Mouse (Mus musculus): Measurements from ENCODE around the gene Zfp213. TPM values are rescaled to one million over a fixed set of nuclear protein-coding genes. Genes with fewer than 3 reads are reported as not detected.
A peak's percentile ranks its signal among the peaks of the same experiment; 100 is the strongest.
"Not testable (repeated sequence)": the region's sequence is repeated elsewhere in the genome, so short reads cannot be mapped to it uniquely, and the experiment has no call there.

The Zfp213 gene
- polyA plus RNA-seq, 1 experiment from 2014 or later = 23.0 TPM

DNA sequence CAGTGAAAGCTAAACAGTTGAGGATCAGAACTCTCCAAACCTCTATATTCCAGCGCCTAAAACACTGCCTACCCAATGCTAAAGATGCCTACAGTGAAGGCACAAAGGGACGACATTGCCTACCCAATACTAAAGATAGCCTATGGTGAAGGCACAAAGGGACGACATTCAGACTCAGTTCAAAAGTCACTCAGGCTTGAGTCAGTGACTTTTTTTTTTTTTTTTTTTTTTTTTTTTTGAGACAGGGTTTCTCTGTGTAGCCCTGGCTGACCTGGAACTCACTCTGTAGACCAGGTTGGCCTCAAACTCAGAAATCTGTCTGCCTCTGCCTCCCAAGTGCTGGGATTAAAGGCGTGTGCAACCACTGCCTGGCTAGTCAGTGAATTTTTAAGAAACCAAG is 31.1 kb upstream of the Zfp213 start:
- not testable (repeated sequence) for H3K9me3 ChIP-seq; H3K27ac ChIP-seq; H3K36me3 ChIP-seq; DNase-seq (ENCODE audit: low spot score); H3K4me3 ChIP-seq; H3K27me3 ChIP-seq (ENCODE audit: insufficient read depth, poor library complexity, severe bottlenecking)
- peaks cover 13% of the 10 kb centered on the region for H3K4me1 ChIP-seq
- 78% methylated on average over 4 of the region's 4 CpGs for WGBS

GRCm38 (mm10) chr17:23592926-23593300 is 28.9 kb upstream of the Zfp213 start:
- no peak for DNase-seq (ENCODE audit: low spot score)
- Histone ChIP-seq H3K4me1 (no peaks in the 10 kb centered on the region), H3K27ac (peak overlapping the region; percentile 88), H3K27me3 (ENCODE audit: insufficient read depth, poor library complexity, severe bottlenecking) (no peaks in the 10 kb centered on the region), H3K9me3 (no peaks in the 10 kb centered on the region), H3K36me3 (no peaks in the 10 kb centered on the region), H3K4me3 (peak overlapping the region; percentile 69)
- 17% methylated on average over 13 of the region's 13 CpGs for WGBS

- DNase-seq (ENCODE audit: low spot score) = peak; percentile 98
- Histone ChIP-seq H3K27me3 (ENCODE audit: insufficient read depth, poor library complexity, severe bottlenecking) (no peaks in the 10 kb centered on the region), H3K4me1 (no peaks in the 10 kb centered on the region), H3K36me3 (no peaks in the 10 kb centered on the region), H3K4me3 (peak overlapping the region; percentile 69), H3K9me3 (no peaks in the 10 kb centered on the region), H3K27ac (peak overlapping the region; percentile 88)
- WGBS = 7% methylated on average over 34 of the region's 34 CpGs
Observed at GRCm38 (mm10) chr17:23592208-23592925, 28.3 kb upstream of the Zfp213 start.

DNA sequence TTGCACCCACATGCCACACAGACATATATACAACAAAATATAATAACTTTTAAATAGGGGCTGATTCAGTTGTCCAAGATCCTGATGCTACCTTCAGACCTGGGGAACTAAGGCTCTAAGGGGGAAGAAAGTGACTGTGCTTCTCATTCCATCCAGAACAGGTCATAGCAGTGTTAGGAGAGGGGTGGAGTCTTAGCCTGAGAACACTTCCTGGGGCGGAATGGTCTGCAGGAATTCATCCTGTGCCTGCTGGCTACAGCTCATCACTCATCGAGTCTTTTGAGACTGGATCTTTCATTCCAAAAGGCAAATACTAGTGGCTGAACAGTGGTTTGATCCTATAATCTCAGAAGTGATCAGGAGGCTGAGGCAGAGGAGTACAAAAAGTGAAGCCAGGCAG is 23.2 kb upstream of the Zfp213 start:
- Histone ChIP-seq H3K27ac (no peak overlapping the region), H3K27me3 (ENCODE audit: insufficient read depth, poor library complexity, severe bottlenecking) (no peaks in the 10 kb centered on the region), H3K4me3 (no peak overlapping the region), H3K36me3 (peaks cover 9% of the 10 kb centered on the region; the same call in 1 of the 2 replicates), H3K4me1 (peaks cover 19% of the 10 kb centered on the region), H3K9me3 (no peaks in the 10 kb centered on the region)
- no peak for DNase-seq (ENCODE audit: low spot score)
- 46% methylated on average over 2 of the region's 2 CpGs for WGBS

GRCm38 (mm10) chr17:23585721-23586491 is 21.9 kb upstream of the Zfp213 start:
- Histone ChIP-seq H3K36me3 (peaks cover 19% of the 10 kb centered on the region), H3K4me3 (peak overlapping the region; percentile 72), H3K4me1 (peaks cover 19% of the 10 kb centered on the region), H3K27ac (peak overlapping the region; percentile 81), H3K27me3 (ENCODE audit: insufficient read depth, poor library complexity, severe bottlenecking) (no peaks in the 10 kb centered on the region), H3K9me3 (no peaks in the 10 kb centered on the region)
- WGBS = under 1% methylated on average over 22 of the region's 22 CpGs
- DNase-seq (ENCODE audit: low spot score) = no peak

DNA sequence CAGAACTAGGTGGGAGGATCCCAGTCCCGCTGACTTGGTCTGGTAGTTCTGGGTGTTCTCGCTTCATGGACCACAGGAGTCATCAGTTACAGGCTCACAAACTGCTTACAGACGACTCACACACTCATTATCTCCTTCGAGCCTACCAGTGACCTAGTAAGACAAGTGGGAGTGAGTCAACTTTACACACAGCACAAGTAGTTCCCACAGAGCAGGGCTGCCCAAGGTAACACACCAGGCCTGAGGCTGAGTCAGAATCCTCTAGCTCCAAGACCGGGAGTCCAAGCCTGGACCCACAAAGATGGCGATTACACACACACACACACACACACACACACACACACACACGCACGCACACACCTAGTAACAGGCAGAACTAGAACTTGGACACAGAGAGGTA is 20.7 kb upstream of the Zfp213 start:
- WGBS = 82% methylated on average over 8 of the region's 8 CpGs
- Histone ChIP-seq H3K36me3 (peaks cover 31% of the 10 kb centered on the region), H3K27me3 (ENCODE audit: insufficient read depth, poor library complexity, severe bottlenecking) (no peaks in the 10 kb centered on the region), H3K27ac (no peak overlapping the region), H3K4me1 (peaks cover 19% of the 10 kb centered on the region), H3K4me3 (peak overlapping the region; percentile 72), H3K9me3 (no peaks in the 10 kb centered on the region)
- DNase-seq (ENCODE audit: low spot score) = no peak

DNA sequence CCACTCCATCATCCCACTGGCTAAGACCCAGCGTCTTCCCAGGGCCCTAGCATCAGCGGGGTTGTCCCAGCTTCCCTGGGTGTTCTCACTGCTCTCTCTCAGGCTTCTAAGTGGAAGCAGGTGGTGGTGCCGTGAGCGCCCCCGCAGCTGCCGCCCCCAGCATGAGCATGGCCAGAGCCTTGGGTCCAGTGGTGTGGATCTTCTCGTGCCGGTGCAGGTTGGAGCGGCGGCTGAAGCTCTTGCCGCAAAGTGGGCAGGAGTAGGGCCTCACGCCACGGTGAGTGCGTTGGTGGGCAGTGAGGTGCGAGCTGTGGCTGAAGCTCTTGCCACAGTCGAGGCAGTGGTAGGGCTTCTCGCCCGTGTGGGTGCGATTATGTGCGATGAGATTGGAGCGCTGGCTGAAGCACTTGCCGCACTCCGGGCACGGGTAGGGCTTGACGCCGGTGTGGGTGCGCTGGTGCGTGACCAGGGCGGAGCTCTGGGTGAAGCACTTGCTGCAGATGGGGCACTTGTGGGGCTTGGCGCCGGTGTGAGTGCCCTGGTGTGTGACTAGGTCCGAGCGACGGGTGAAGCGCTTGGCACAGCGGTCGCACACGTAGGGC is 12.0 kb upstream of the Zfp213 start:
- Histone ChIP-seq H3K4me1 (no peaks in the 10 kb centered on the region), H3K27ac (no peak overlapping the region), H3K4me3 (no peak overlapping the region), H3K9me3 (no peaks in the 10 kb centered on the region), H3K36me3 (peaks cover 72% of the 10 kb centered on the region), H3K27me3 (ENCODE audit: insufficient read depth, poor library complexity, severe bottlenecking) (no peaks in the 10 kb centered on the region)
- no peak for DNase-seq (ENCODE audit: low spot score)
- WGBS = 91% methylated on average over 38 of the region's 38 CpGs

DNA sequence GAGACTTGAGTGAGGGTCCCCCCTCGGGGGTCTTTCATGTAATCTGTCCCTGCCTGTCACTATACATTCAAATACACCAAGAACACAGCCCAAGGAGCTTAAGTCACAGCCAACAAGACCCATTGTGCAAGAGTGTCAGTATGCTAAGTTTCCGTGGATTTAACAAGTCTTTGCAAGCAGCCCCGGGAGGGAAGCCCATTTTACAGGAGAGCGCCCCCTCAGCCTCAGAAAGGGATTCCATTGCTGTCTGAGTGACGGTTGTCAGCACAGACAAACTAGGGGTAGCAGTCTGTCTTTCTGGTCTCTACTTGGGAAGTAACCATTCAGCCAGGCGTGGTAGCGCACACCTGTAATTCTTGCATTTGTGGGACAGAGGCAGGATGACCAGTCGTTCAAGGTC is 10.1 kb upstream of the Zfp213 start:
- no peaks in the 10 kb centered on the region for H3K4me1 ChIP-seq
- H3K27me3 ChIP-seq (ENCODE audit: insufficient read depth, poor library complexity, severe bottlenecking) = no peaks in the 10 kb centered on the region
- no peak overlapping the region for H3K27ac ChIP-seq
- WGBS = 87% methylated on average over 8 of the region's 8 CpGs
- H3K36me3 ChIP-seq = peaks cover 54% of the 10 kb centered on the region
- DNase-seq (ENCODE audit: low spot score) = no peak
- no peak overlapping the region for H3K4me3 ChIP-seq
- H3K9me3 ChIP-seq = no peaks in the 10 kb centered on the region

DNA sequence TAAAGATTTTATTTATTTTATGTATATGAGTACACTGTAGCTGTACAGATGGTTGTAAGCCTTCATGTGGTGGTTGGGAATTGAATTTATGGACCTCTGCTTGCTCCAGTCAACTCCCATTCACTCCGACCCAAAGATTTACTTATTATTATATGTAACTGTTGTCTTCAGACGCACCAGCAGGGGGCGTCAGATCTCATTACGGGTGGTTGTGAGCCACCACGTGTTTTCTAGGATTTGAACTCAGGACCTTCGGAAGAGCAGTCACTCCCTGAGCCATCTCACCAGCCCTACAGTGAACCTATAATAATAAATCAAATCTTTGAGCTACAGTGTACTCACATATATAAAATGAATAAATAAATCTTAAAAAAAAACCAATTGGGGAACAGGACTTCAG is 8.0 kb upstream of the Zfp213 start:
- 76% methylated on average over 6 of the region's 6 CpGs for WGBS
- Histone ChIP-seq H3K4me3 (no peak overlapping the region), H3K27me3 (ENCODE audit: insufficient read depth, poor library complexity, severe bottlenecking) (no peaks in the 10 kb centered on the region), H3K27ac (no peak overlapping the region), H3K4me1 (no peaks in the 10 kb centered on the region), H3K36me3 (peaks cover 36% of the 10 kb centered on the region), H3K9me3 (no peaks in the 10 kb centered on the region)
- no peak for DNase-seq (ENCODE audit: low spot score)

GRCm38 (mm10) chr17:23571084-23571483 is 7.0 kb upstream of the Zfp213 start:
- Histone ChIP-seq H3K9me3 (no peaks in the 10 kb centered on the region), H3K27ac (no peak overlapping the region), H3K27me3 (ENCODE audit: insufficient read depth, poor library complexity, severe bottlenecking) (no peaks in the 10 kb centered on the region), H3K36me3 (peaks cover 26% of the 10 kb centered on the region), H3K4me3 (no peak overlapping the region), H3K4me1 (no peaks in the 10 kb centered on the region)
- no peak for DNase-seq (ENCODE audit: low spot score)
- 21% methylated on average over 5 of the region's 5 CpGs for WGBS

GRCm38 (mm10) chr17:23570017-23570416 is 6.0 kb upstream of the Zfp213 start:
- no peak for DNase-seq (ENCODE audit: low spot score)
- 43% methylated on average over 6 of the region's 6 CpGs for WGBS
- no peak overlapping the region for H3K27ac ChIP-seq

GRCm38 (mm10) chr17:23568370-23568769 is 4.3 kb upstream of the Zfp213 start:
- Histone ChIP-seq H3K27ac (no peak overlapping the region), H3K36me3 (peaks cover 2% of the 10 kb centered on the region; the same call in 1 of the 2 replicates), H3K4me1 (peaks cover 6% of the 10 kb centered on the region), H3K27me3 (ENCODE audit: insufficient read depth, poor library complexity, severe bottlenecking) (no peaks in the 10 kb centered on the region), H3K4me3 (no peak overlapping the region), H3K9me3 (no peaks in the 10 kb centered on the region)
- WGBS = 50% methylated on average over 5 of the region's 5 CpGs
- DNase-seq (ENCODE audit: low spot score) = no peak

More at GRCm38 (mm10) chr17:23570017-23570416, 6.0 kb upstream of the Zfp213 start:
- Histone ChIP-seq H3K4me1 (peaks cover 2% of the 10 kb centered on the region), H3K27me3 (ENCODE audit: insufficient read depth, poor library complexity, severe bottlenecking) (no peaks in the 10 kb centered on the region), H3K9me3 (no peaks in the 10 kb centered on the region), H3K36me3 (peaks cover 17% of the 10 kb centered on the region), H3K4me3 (no peak overlapping the region)

- Histone ChIP-seq H3K27me3 (ENCODE audit: insufficient read depth, poor library complexity, severe bottlenecking) (no peaks in the 10 kb centered on the region), H3K4me1 (peaks cover 6% of the 10 kb centered on the region), H3K4me3 (no peak overlapping the region), H3K36me3 (no peaks in the 10 kb centered on the region), H3K9me3 (no peaks in the 10 kb centered on the region), H3K27ac (no peak overlapping the region)
- no peak for DNase-seq (ENCODE audit: low spot score)
- WGBS = 50% methylated on average over 5 of the region's 5 CpGs
Observed at GRCm38 (mm10) chr17:23566787-23567186, 2.7 kb upstream of the Zfp213 start.
